Mouse (Mus musculus) embryonic facial prominence, embryonic 14.5 days (tissue): ENCODE data around the gene Btbd2. TPM values are rescaled to one million over a fixed set of nuclear protein-coding genes. Genes with fewer than 3 reads are reported as not detected.
A peak's percentile ranks its signal among the peaks of the same experiment; 100 is the strongest.

ENCODE experiments used
- ATAC-seq: fragments of 200-750 bp; cut with Nextera tagmentation; 2 replicates; pipeline ENCODE4 v1.8.0; 2017; ENCODE audit warnings: low read depth, moderate number of reproducible peaks, moderate TSS enrichment
- DNase-seq: peaks from one replicate; pipeline ENCODE4 v3.0.0-alpha.2; 2015; ENCODE audit warnings: low spot score
- H3K27ac ChIP-seq: fragments of 300-500 bp; sonication (generic); replicated peaks from 2 replicates; pipeline ENCODE4 v1.5.1; 2014; ENCODE audit warnings: low read depth, mild to moderate bottlenecking, low read length, moderate library complexity
- H3K27me3 ChIP-seq: fragments of 300-500 bp; sonication (generic); replicated peaks from 2 replicates; pipeline ENCODE4 v1.6.1; 2014; ENCODE audit warnings: low read length; ENCODE audit not compliant: control insufficient read depth, insufficient read depth
- H3K36me3 ChIP-seq: fragments of 300-500 bp; sonication (generic); 2 replicates; pipeline ENCODE4 v1.6.1; 2014; ENCODE audit warnings: low read length, mixed read lengths; ENCODE audit not compliant: control insufficient read depth, insufficient read depth
- H3K4me1 ChIP-seq: fragments of 300-500 bp; sonication (generic); 2 replicates; pipeline ENCODE4 v1.6.1; 2014; ENCODE audit warnings: antibody characterized with exemption, low read length; ENCODE audit not compliant: control insufficient read depth, insufficient read depth
- H3K4me2 ChIP-seq: fragments of 300-500 bp; sonication (generic); 2 replicates; pipeline ENCODE4 v1.6.1; 2014; ENCODE audit warnings: low read depth, mild to moderate bottlenecking, low read length, moderate library complexity, mixed read lengths
- H3K4me3 ChIP-seq: fragments of 300-500 bp; sonication (generic); 2 replicates; pipeline ENCODE4 v1.5.1; 2014; ENCODE audit warnings: low read depth, mild to moderate bottlenecking, low read length
- H3K9ac ChIP-seq: fragments of 300-500 bp; sonication (generic); 2 replicates; pipeline ENCODE4 v1.6.1; 2014; ENCODE audit warnings: low read depth, mild to moderate bottlenecking, low read length, moderate library complexity, mixed read lengths
- H3K9me3 ChIP-seq: fragments of 300-500 bp; sonication (generic); 2 replicates; pipeline ENCODE4 v1.6.1; 2016; ENCODE audit warnings: low read length; ENCODE audit not compliant: control insufficient read depth
- WGBS: fragments of 180-500 bp; shearing (Covaris S2); extraction: QIAGEN DNeasy Blood & Tissue Kit; methylation state at CpG from one replicate; pipeline ENCODE4 v1.1.7; 2014; 5-methylcytosine and 5-hydroxymethylcytosine counted together
- polyA plus RNA-seq: library from polyadenylated mRNA; unstranded; fragments of >200 nt; fragmentation: Nextera tagmentation; extraction: Ambion mirVana; gene quantifications from 2 replicates; pipeline ENCODE4 v1.2.1, GENCODE M21; 2014

The Btbd2 gene
- polyA plus RNA-seq, 1 experiment from 2014 or later = 71.6 TPM

DNA sequence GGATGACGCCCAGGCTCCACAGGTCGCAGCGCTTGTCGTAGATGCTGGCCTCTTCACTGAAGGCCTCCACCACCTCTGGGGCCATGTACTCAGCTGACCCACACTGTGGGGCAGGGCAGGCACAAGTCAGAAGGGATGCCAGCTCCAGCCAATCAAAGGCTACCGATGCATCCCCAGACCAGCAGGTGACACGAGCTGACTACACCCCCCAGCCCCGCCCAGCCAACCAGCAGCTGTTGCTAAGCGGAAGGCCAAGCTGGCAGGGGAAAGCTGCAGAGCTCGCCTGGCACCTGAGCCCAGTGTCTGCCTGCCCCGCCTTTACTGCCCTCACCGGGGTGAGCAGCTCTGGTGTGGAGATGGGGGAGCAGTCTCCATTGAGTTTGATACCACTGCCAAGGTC lies 11.7 kb upstream of the Btbd2 start:
- H3K27me3 ChIP-seq = no peaks in the 10 kb centered on the region
- ATAC-seq (no peak), DNase-seq (no peak)
- no peak overlapping the region for H3K4me2 ChIP-seq
- WGBS = 89% methylated on average over 3 of the region's 11 CpGs
- H3K4me1 ChIP-seq = peaks cover 27% of the 10 kb centered on the region
- no peaks in the 10 kb centered on the region for H3K9me3 ChIP-seq
- H3K4me3 ChIP-seq = no peak overlapping the region
- no peak overlapping the region for H3K9ac ChIP-seq
- peaks cover 79% of the 10 kb centered on the region for H3K36me3 ChIP-seq
- H3K27ac ChIP-seq = no peak overlapping the region

DNA sequence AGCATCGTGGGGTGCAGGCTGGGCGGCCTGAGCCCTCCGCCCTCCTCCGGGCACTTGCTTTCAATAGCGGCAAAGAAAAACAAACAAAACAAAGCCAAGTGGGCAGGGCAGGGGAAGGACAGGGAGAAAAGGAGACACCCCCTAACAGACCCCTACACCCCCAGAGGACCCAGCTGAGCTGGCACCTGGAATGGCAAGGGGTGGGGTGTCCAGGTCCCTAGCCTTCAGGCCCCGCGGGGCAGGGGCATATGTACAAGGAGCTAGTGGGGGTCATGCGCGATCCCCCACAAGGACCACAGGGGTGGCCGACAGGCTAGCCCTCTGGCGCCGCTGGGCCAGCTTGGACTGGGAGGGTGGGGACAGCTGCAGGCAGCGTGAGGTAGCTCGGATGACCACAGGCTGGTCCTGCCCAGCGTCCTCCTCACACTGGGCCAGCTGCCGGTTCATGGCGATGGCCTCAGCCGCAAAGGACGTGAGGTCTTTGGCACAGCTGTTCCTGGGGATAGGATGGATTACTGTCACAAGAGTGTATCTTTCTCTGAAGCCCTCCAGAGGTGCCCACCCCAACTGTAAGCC lies 10.1 kb upstream of the Btbd2 start:
- DNase-seq (no peak), ATAC-seq (no peak; the same call in 1 of the 2 replicates)
- Histone ChIP-seq H3K4me2 (no peak overlapping the region), H3K36me3 (peaks cover 62% of the 10 kb centered on the region), H3K4me3 (no peak overlapping the region), H3K27me3 (no peaks in the 10 kb centered on the region), H3K4me1 (peaks cover 25% of the 10 kb centered on the region), H3K27ac (no peak overlapping the region), H3K9me3 (no peaks in the 10 kb centered on the region), H3K9ac (no peak overlapping the region)
- 82% methylated on average over 17 of the region's 19 CpGs for WGBS

DNA sequence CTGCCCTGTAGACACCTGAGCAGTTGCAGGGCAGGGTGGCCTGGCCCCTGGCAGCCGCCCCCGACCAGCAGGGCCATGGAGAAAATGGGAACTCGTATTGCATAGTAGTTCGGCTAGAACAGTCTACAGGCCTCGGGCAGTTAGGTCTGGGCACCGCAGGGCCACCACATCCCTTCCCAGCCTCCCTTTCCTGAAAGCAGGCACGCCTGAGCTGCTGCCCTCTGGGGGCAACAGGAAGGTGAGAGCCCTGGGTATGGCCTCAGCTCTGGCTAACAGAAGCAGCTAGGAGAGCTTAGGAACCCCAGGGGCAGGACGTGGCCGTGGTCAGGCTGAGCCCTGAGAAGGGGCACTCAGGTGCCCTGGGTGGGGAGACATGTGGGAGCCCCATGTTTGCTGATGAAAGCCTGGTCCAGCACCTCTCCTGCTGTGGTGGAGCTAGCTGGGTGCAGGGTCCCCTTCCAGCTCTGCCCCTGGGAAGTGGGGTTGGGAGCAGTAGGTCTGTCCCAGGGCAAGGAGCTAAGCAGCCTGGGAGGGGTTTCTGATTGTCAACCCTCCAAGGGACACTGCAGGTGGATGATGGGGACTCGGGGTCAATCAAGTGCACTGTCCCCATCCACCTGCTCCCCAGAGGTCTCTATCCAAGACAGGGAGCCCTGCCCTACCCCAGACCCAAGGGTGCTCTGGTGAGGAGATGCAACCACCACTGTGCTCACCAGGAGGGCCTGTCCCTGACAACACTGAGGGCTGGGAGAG lies 9.3 kb upstream of the Btbd2 start:
- H3K9me3 ChIP-seq = no peaks in the 10 kb centered on the region
- no peak overlapping the region; the same call in 1 of the 2 replicates for H3K9ac ChIP-seq
- H3K4me1 ChIP-seq = peaks cover 25% of the 10 kb centered on the region
- no peaks in the 10 kb centered on the region for H3K27me3 ChIP-seq
- H3K27ac ChIP-seq = peak overlapping the region; percentile 86; the same call in 1 of the 2 replicates
- ATAC-seq = no peak
- no peak for DNase-seq
- H3K36me3 ChIP-seq = peaks cover 54% of the 10 kb centered on the region
- no peak overlapping the region for H3K4me2 ChIP-seq
- H3K4me3 ChIP-seq = no peak overlapping the region
- WGBS = 70% methylated on average over 10 of the region's 10 CpGs

DNA sequence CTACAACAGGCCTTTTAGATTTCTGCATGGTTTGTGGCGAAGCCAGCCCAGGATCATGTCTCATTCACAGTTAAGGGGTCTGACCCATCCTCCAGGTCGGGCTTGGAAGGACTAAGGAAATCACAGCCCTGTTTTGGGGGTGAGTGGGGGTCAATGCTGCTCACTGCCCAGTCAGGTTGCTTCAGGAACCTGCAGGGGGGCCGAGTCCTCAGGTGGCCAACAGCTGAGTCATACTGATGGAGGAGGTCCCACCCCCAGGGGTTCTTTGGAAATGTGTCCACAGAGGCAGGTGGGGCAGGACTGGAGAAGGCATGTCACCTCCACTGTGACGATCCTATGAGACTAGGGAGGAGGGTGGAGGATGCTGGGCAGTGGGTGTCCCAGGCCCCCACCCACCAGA lies 8.6 kb upstream of the Btbd2 start:
- 54% methylated on average over 4 of the region's 4 CpGs for WGBS
- H3K9me3 ChIP-seq = no peaks in the 10 kb centered on the region
- H3K36me3 ChIP-seq = peaks cover 47% of the 10 kb centered on the region
- H3K4me3 ChIP-seq = no peak overlapping the region
- H3K4me1 ChIP-seq = peaks cover 25% of the 10 kb centered on the region
- H3K27me3 ChIP-seq = no peaks in the 10 kb centered on the region
- H3K27ac ChIP-seq = peak overlapping the region; percentile 86
- DNase-seq (no peak), ATAC-seq (no peak)
- H3K4me2 ChIP-seq = peak overlapping the region; percentile 47; the same call in 1 of the 2 replicates
- 0 out of 2 replicates have a peak overlapping the region, but pooled peaks have one; percentile 42 for H3K9ac ChIP-seq

DNA sequence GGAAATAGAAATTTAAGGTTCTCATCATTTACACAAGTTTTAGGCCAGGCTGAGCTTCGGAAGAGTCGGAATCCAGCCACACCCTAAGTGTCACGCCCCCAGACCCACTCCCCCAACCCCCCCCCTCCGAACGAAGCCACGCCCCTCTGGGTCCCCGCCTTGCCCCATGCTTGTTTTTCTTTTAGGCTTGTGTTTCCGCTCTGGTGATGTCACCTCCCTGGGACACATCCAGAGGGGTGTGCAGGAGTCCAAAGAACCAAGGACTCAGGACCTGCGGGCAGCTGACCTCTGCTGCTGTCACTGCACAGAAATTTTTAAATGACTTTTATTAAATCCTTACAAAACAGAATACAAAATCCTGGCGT lies 8.1 kb upstream of the Btbd2 start:
- WGBS = 9% methylated on average over 10 of the region's 10 CpGs
- H3K27ac ChIP-seq = peak overlapping the region; percentile 86
- peak overlapping the region; percentile 42; the same call in 1 of the 2 replicates for H3K9ac ChIP-seq
- peaks cover 25% of the 10 kb centered on the region for H3K4me1 ChIP-seq
- no peaks in the 10 kb centered on the region for H3K27me3 ChIP-seq
- no peaks in the 10 kb centered on the region for H3K9me3 ChIP-seq
- H3K36me3 ChIP-seq = peaks cover 42% of the 10 kb centered on the region
- peak overlapping the region; percentile 47 for H3K4me2 ChIP-seq
- peak overlapping the region; percentile 2; the same call in 1 of the 2 replicates for H3K4me3 ChIP-seq
- DNase-seq (peak; percentile 63), ATAC-seq (peak; percentile 35; the same call in 1 of the 2 replicates)

DNA sequence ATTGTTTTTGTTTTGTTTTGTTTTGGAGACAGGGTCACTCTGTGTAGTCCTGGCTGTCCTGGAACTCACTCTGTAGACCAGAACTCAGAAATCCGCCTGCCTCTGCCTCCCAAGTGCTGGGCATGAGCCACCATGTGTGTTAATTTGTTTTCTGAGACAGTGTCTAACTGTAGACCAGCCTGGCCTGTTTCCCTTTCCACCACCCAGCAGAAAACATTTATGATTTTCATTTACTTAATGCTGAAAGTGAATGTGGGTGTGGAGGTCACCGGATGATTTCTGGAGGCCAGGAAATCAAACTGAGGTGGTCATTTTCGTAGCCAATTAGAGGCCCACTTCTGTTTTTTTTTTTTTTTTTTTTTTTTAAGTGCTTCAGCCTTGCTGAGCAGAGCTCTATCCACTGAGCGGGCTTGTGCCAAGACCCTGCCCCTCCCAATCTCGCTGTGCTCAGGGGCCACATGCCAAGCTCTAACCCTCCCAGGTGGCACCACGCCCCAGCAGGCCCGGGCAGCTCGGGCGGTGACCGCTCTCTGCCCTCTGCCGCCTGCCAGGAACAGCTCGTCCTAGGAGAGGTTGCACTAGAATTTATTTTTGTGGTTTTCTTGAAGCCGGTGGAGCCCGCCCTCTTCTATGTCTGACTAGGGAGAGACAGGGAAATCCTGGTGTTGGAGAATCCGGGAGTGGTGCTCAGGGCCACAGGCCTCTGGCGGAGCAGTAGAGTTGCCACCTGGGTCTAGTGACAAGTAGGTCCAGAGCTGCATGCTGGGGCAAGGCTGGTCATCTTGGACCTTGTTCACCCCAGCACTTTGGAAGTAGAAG lies 7.5 kb upstream of the Btbd2 start:
- ATAC-seq (peak; percentile 73), DNase-seq (peak; percentile 88)
- Histone ChIP-seq H3K36me3 (peaks cover 36% of the 10 kb centered on the region), H3K4me2 (peak overlapping the region; percentile 47), H3K27me3 (no peaks in the 10 kb centered on the region), H3K27ac (peak overlapping the region; percentile 86), H3K4me1 (peaks cover 25% of the 10 kb centered on the region), H3K9me3 (no peaks in the 10 kb centered on the region), H3K4me3 (peak overlapping the region; percentile 2; the same call in 1 of the 2 replicates), H3K9ac (peak overlapping the region; percentile 42)
- WGBS = 26% methylated on average over 16 of the region's 16 CpGs

DNA sequence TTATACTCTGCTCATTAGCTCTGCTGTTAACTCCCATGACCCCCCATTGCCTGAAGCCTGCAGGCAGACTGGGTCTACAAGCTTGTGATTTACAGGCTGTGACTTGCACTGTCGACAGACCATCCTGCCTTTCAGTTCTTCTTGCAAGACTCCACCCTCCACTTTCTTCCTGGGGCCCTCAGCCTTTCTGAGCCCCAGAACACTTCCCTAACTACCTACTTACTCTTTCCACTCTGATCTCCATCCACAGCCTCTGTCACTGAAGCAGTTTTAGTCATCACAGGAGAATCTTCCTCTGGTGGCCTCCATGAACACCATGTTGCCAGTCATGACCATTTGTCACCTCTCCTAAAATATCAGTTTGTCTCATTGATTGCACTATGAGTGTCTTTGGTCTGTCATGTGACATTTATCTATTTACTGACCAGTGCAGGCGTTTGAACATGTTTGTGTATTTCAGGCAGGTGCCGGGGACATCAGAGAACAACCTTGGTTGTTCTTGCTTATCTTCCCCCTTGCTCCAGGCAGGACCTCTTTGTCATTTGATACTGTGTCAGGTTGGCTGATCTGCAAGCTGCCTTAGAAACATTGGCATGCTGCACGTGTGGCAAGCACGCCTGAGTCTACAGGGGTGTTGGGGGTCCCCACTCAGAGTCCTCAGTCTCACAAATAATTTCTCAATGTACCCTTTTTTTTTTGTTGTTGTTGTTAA lies 6.8 kb upstream of the Btbd2 start:
- 46% methylated on average over 5 of the region's 5 CpGs for WGBS
- H3K4me2 ChIP-seq = no peak overlapping the region
- H3K9ac ChIP-seq = no peak overlapping the region
- H3K27me3 ChIP-seq = no peaks in the 10 kb centered on the region
- H3K27ac ChIP-seq = peak overlapping the region; percentile 86
- peaks cover 29% of the 10 kb centered on the region for H3K36me3 ChIP-seq
- no peak overlapping the region for H3K4me3 ChIP-seq
- H3K9me3 ChIP-seq = no peaks in the 10 kb centered on the region
- peaks cover 25% of the 10 kb centered on the region for H3K4me1 ChIP-seq
- DNase-seq = peak; percentile 68
- ATAC-seq = no peak

DNA sequence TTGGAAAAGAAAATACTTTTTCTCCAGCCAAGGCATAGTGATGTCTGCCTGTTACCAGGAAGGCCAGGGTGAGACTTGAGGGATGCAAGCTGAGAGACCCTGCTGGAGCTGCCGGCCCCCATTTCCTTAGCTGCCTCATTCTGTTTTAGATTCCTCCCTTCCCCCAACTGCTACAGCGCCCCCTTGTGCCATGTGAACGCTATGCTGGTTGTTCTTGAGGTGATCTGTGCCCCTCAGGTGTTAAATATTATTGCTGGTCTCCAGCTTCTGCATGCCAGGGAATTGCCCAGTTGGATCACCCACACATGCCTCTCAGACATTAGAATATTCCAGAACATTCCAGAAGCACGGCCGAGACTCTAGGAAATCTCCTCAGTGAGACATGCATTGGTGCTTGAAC lies 4.3 kb upstream of the Btbd2 start:
- Histone ChIP-seq H3K4me2 (no peak overlapping the region), H3K9me3 (no peaks in the 10 kb centered on the region), H3K27me3 (no peaks in the 10 kb centered on the region), H3K9ac (no peak overlapping the region), H3K36me3 (peaks cover 4% of the 10 kb centered on the region), H3K27ac (no peak overlapping the region), H3K4me3 (no peak overlapping the region), H3K4me1 (peaks cover 25% of the 10 kb centered on the region)
- DNase-seq (no peak), ATAC-seq (no peak)
- 32% methylated on average over 5 of the region's 5 CpGs for WGBS
